Mouse (Mus musculus) midbrain, postnatal 0 days (tissue): Measurements from ENCODE around the gene Lrba. TPM values are rescaled to one million over a fixed set of nuclear protein-coding genes. Genes with fewer than 3 reads are reported as not detected.

Experiments used
- ATAC-seq: fragments of 200-750 bp; cut with Nextera tagmentation; 2 replicates; pipeline ENCODE4 v1.8.0; 2017; ENCODE audit warnings: moderate number of reproducible peaks, mild to moderate bottlenecking, moderate TSS enrichment, moderate library complexity; ENCODE audit not compliant: low FRiP score
- DNase-seq: peaks from one replicate; pipeline ENCODE4 v3.0.0-alpha.2; 2015; ENCODE audit warnings: low spot score
- H3K27ac ChIP-seq: fragments of 300-500 bp; sonication (generic); 2 replicates; pipeline ENCODE4 v1.5.1; 2014; ENCODE audit warnings: low read depth, mild to moderate bottlenecking, low read length, mixed read lengths
- H3K27me3 ChIP-seq: fragments of 300-500 bp; sonication (generic); 2 replicates; pipeline ENCODE4 v1.6.1; 2014; ENCODE audit warnings: low read length, control low read depth, mixed read lengths; ENCODE audit not compliant: insufficient read depth
- H3K36me3 ChIP-seq: fragments of 300-500 bp; sonication (generic); 2 replicates; pipeline ENCODE4 v1.6.1; 2014; ENCODE audit warnings: low read length, control low read depth, mixed read lengths; ENCODE audit not compliant: insufficient read depth
- H3K4me1 ChIP-seq: fragments of 300-500 bp; sonication (generic); 2 replicates; pipeline ENCODE4 v1.6.1; 2014; ENCODE audit warnings: mild to moderate bottlenecking, control low read depth, antibody characterized with exemption, low read length, mixed read lengths; ENCODE audit not compliant: insufficient read depth
- H3K4me2 ChIP-seq: fragments of 300-500 bp; sonication (generic); 2 replicates; pipeline ENCODE4 v1.6.1; 2014; ENCODE audit warnings: low read depth, mild to moderate bottlenecking, low read length, mixed read lengths; ENCODE audit not compliant: poor library complexity, severe bottlenecking
- H3K4me3 ChIP-seq: fragments of 300-500 bp; sonication (generic); 2 replicates; pipeline ENCODE4 v1.5.1; 2014; ENCODE audit warnings: low read depth, mild to moderate bottlenecking, low read length, moderate library complexity
- H3K9ac ChIP-seq: fragments of 300-500 bp; sonication (generic); replicated peaks from 2 replicates; pipeline ENCODE4 v1.6.1; 2014; ENCODE audit warnings: mild to moderate bottlenecking, low read length, moderate library complexity, mixed read lengths; ENCODE audit not compliant: poor library complexity, severe bottlenecking
- H3K9me3 ChIP-seq: fragments of 300-500 bp; sonication (generic); 2 replicates; pipeline ENCODE4 v1.6.1; 2016; ENCODE audit warnings: low read length, control low read depth
- CTCF ChIP-seq: IDR thresholded peaks from 2 replicates; pipeline ENCODE4 v1.5.1; 2016; ENCODE audit warnings: antibody characterized with exemption, mild to moderate bottlenecking
- WGBS: fragments of 180-500 bp; shearing (Covaris S2); extraction: QIAGEN DNeasy Blood & Tissue Kit; methylation state at CpG from one replicate; pipeline ENCODE4 v1.1.7; 2014; 5-methylcytosine and 5-hydroxymethylcytosine counted together
- polyA plus RNA-seq: library from polyadenylated mRNA; unstranded; fragments of >200 nt; fragmentation: Nextera tagmentation; extraction: Ambion mirVana; gene quantifications from 2 replicates; pipeline ENCODE4 v1.2.1, GENCODE M21; 2015
- total RNA-seq: library from RNA; depleted of rRNA; stranded (reverse); fragments of >200 nt; gene quantifications from 2 replicates; pipeline ENCODE4 v1.2.3, GENCODE M21; 2014

Gene Lrba
- total and polyA plus RNA-seq, 2 experiments from 2014 or later: 3.1 to 24.3 TPM

GRCm38 (mm10) chr3:86550301-86551010 lies 326.0 kb downstream of the Lrba start:
- Histone ChIP-seq H3K4me2 (peak overlapping the region; percentile 44), H3K4me1 (no peaks in the 10 kb centered on the region), H3K27ac (peak overlapping the region; percentile 38; the same call in 1 of the 2 replicates), H3K27me3 (peaks cover 9% of the 10 kb centered on the region; the same call in 1 of the 2 replicates), H3K36me3 (no peaks in the 10 kb centered on the region), H3K9ac (peak overlapping the region; percentile 44; the same call in 1 of the 2 replicates), H3K9me3 (no peaks in the 10 kb centered on the region), H3K4me3 (peak overlapping the region; percentile 11)
- TF ChIP-seq CTCF: no peak
- no peak for DNase-seq
- WGBS: 23% methylated on average over 22 of the region's 22 CpGs
- ATAC-seq: no peak

DNA sequence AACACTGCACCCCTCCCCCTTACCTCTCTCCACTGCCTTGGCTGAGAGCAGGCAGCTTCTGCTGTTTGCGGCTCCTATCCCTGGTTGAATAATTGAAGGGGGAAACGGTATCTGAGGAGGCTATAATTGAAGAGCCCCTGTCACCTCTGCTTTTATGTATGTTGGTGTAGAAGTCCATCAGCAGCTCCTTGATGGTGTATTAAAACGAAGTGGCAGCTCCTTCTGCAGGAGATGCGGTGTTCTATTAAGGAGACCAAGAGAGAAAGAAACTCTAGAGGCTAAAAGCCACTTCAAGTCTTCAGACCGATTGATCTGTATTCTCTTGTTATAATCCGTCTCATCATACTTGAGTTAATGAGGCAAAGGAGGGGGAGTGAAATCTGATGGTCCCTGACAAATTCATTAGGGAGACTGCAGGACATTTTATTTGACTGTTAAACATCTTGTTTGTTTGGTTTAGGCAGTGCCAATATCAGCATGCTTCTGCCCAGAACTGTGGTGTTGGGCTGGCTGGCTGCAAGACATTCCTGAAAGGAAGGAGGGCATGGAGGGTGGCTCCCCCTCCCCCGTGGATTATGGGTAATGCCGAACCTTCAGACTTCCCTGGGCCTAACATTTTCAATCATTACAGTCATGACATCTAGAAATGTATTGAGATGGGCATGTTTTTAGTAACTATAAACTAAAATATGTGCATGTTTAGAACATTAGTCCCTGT lies 326.7 kb downstream of the Lrba start:
- Histone ChIP-seq H3K9ac (no peak overlapping the region), H3K4me1 (no peaks in the 10 kb centered on the region), H3K27ac (peak overlapping the region; percentile 38; the same call in 1 of the 2 replicates), H3K27me3 (peaks cover 9% of the 10 kb centered on the region; the same call in 1 of the 2 replicates), H3K4me3 (peak overlapping the region; percentile 11; the same call in 1 of the 2 replicates), H3K36me3 (no peaks in the 10 kb centered on the region), H3K4me2 (peak overlapping the region; percentile 44), H3K9me3 (no peaks in the 10 kb centered on the region)
- ATAC-seq: no peak
- DNase-seq: no peak
- TF ChIP-seq CTCF: no peak
- WGBS: 23% methylated on average over 8 of the region's 8 CpGs

GRCm38 (mm10) chr3:86552170-86552569 lies 327.7 kb downstream of the Lrba start:
- H3K36me3 ChIP-seq: no peaks in the 10 kb centered on the region
- H3K9ac ChIP-seq: no peak overlapping the region
- no peak overlapping the region for H3K4me2 ChIP-seq
- H3K27ac ChIP-seq: no peak overlapping the region
- H3K4me3 ChIP-seq: no peak overlapping the region
- DNase-seq (no peak), ATAC-seq (no peak)
- 52% methylated on average over 5 of the region's 5 CpGs for WGBS
- H3K27me3 ChIP-seq: peaks cover 9% of the 10 kb centered on the region; the same call in 1 of the 2 replicates
- no peak for TF ChIP-seq CTCF
- H3K9me3 ChIP-seq: no peaks in the 10 kb centered on the region
- H3K4me1 ChIP-seq: no peaks in the 10 kb centered on the region

DNA sequence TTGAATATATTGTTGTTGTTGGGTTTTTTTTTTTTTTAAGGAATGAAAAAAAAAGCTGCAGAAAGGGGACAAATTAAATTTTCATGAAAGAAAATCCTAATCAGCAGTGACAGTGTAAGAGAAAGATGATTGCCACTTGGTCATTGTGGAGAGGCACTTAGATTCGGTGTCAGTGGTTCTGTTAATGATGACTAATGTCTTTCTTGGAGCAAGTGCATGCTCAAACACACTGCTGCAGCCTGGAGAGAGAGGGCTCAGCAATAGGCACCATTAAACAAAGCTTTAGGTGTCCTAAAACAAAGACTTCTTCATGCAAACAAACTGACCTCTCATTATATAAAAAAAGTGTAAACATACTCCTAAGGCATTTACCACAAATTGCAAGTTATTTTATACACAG lies 334.5 kb downstream of the Lrba start:
- H3K9ac ChIP-seq: no peak overlapping the region
- WGBS: 32% methylated on average over 1 of the region's 1 CpGs
- no peak overlapping the region for H3K4me3 ChIP-seq
- H3K4me1 ChIP-seq: no peaks in the 10 kb centered on the region
- H3K9me3 ChIP-seq: no peaks in the 10 kb centered on the region
- DNase-seq (no peak), ATAC-seq (no peak)
- TF ChIP-seq CTCF: no peak
- no peak overlapping the region for H3K4me2 ChIP-seq
- H3K27me3 ChIP-seq: no peaks in the 10 kb centered on the region; the same call in 1 of the 2 replicates
- H3K27ac ChIP-seq: no peak overlapping the region
- no peaks in the 10 kb centered on the region for H3K36me3 ChIP-seq

GRCm38 (mm10) chr3:86559635-86560034 lies 335.2 kb downstream of the Lrba start:
- no peak overlapping the region for H3K4me2 ChIP-seq
- H3K27me3 ChIP-seq: no peaks in the 10 kb centered on the region; the same call in 1 of the 2 replicates
- no peaks in the 10 kb centered on the region for H3K9me3 ChIP-seq
- H3K4me3 ChIP-seq: no peak overlapping the region
- H3K4me1 ChIP-seq: no peaks in the 10 kb centered on the region
- WGBS: 45% methylated on average over 4 of the region's 4 CpGs
- peak; percentile 8 for DNase-seq
- H3K27ac ChIP-seq: no peak overlapping the region
- no peaks in the 10 kb centered on the region for H3K36me3 ChIP-seq
- ATAC-seq: no peak
- no peak for TF ChIP-seq CTCF
- H3K9ac ChIP-seq: no peak overlapping the region
